Mouse (Mus musculus) ovary, adult 10 weeks (tissue): ENCODE results near the gene Adamts13. TPM values are rescaled to one million over a fixed set of nuclear protein-coding genes. Genes with fewer than 3 reads are reported as not detected.

Experiments
- polyA plus RNA-seq: library from polyadenylated mRNA; stranded (reverse); fragments of 350-450 nt; fragmentation: Illumina TruSeq; extraction: RNeasy Lipid Tissue Mini Kit (QIAGEN cat#74804); gene quantifications from one replicate; pipeline ENCODE4 v1.2.3, GENCODE M21; 2014

Adamts13 gene
- not detected for polyA plus RNA-seq

DNA sequence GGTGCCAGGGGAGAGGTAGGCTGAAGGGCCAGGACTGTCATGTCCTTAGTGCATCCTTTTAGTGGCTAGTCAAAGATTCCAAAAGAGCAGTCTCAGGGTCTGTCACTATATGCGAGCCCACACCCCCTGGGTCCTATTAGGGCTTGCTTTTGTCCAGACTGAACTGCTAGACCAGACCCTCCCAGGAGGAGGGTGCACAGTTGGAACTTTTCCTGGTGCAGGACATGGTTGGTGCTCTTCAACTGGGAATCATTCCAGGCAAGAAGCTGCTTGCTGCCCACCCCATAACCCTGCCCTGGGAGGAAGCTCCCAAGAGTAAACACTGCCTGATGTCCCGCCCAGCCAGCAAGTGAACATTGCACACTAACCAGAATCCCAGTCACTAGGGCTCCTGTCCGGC is at the start of gene Adamts13:
TSS of gene Adamts13 (plus strand) at position 301 of the 400 bp plus-strand sequence.

GRCm38 (mm10) chr2:26933304-26934055 is 39.7 kb upstream of the Adamts13 start, which contains the start of the genes Surf4 and Stkld1:
Gene Surf4 (minus strand): TSS chr2:26933928.
Gene Stkld1 (plus strand): TSS chr2:26934047.

GRCm38 (mm10) chr2:26963923-26964723 is 9.1 kb upstream of the Adamts13 start, which contains the start of gene Rexo4:
Gene Rexo4 (minus strand): TSS chr2:26964386.

DNA sequence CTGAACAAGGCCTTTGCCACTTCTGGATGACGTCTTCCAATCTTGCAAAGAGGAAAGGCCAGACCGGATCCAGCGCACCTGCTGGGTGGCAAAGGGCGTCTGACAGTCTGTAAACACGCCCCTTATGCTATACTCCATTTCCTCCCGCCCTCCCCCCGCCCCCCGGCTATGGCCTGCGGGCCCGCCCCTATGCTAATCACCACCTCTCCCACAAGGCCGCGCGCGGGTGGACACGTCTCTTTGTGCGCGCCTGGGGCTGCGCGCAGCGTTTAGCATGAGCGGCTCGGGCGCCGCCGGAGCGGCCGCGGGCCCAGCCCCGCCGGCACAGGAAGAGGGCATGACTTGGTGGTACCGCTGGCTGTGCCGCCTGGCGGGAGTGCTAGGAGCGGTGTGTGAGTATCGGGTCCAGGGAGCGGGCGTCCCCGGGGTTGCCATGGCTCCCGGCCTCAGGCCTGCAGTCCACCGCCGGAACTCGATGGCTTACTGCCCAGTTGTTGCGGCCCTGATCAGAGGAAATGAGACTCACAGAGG is 36.6 kb downstream of the Adamts13 start, which contains the start of gene Cacfd1:
TSS of gene Cacfd1 (plus strand) at position 213 of the 531 bp plus-strand sequence.

DNA sequence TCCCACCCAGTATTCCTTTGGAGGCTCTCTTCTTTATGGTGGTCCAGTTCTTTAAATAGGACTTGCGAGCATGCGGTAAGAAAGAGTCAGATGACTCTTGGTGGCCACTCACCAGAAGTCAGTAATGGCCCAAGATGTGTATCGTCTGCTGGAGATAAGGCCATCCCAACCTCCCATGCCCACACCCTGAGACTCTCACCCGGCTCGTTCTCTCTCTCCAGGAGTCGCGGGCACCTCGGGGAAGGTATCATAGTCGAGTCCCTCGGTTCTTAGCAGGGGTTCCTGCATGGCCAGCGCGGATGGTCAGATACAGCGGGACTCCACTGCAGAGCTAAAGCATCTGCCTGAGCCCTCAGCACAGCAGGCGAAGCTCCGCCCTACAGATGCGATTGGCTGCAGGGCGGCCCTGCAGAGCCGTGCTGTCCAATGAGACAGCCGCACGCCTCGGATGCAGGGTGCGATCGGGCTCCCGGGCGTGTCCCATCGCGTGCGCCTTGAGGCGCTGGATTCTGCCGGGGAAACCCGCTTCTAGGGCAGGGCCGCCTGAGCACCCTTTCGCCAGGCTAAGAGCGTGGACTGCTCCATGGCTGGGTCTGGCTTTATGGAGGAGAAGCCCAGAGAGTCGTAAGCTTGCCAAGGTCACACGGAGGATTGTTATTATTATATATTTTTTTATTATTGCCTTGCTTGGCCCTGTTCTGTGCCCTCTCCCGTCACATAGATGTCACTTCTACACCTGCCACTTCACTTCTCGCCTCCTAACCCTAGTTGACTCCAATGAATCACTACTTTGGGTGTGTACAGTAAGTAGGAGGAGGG is 54.6 kb downstream of the Adamts13 start, which contains the start of gene Slc2a6:
TSS of gene Slc2a6 (minus strand) at position 381 of the 819 bp plus-strand sequence.

Other genes starting within 250 kb of the Adamts13 start
- gene Abo, start 108.4 kb upstream of the Adamts13 start, polyA plus RNA-seq = not detected
- 12.8 TPM for gene Surf6, start 70.5 kb upstream of the Adamts13 start, polyA plus RNA-seq
- gene Med22, start 62.7 kb upstream of the Adamts13 start, polyA plus RNA-seq = 13.3 TPM
- 46.4 TPM for gene Rpl7a, start 62.7 kb upstream of the Adamts13 start, polyA plus RNA-seq
- 7.6 TPM for gene Surf2, start 57.0 kb upstream of the Adamts13 start, polyA plus RNA-seq
- gene Surf1, start 56.9 kb upstream of the Adamts13 start, polyA plus RNA-seq = 23.5 TPM
- 113 TPM for gene Surf4, start 39.5 kb upstream of the Adamts13 start, polyA plus RNA-seq
- gene Stkld1, start 39.4 kb upstream of the Adamts13 start, polyA plus RNA-seq = not detected
- gene Rexo4, start 9.0 kb upstream of the Adamts13 start, polyA plus RNA-seq = 45.4 TPM
- 19.5 TPM for gene Cacfd1, start 36.5 kb downstream of the Adamts13 start, polyA plus RNA-seq
- gene Slc2a6, start 54.6 kb downstream of the Adamts13 start, polyA plus RNA-seq = not detected
- not detected for gene Mymk, start 98.8 kb downstream of the Adamts13 start, polyA plus RNA-seq
- 0.40 TPM for gene Adamtsl2, start 106.0 kb downstream of the Adamts13 start, polyA plus RNA-seq
- gene Fam163b, start 169.1 kb downstream of the Adamts13 start, polyA plus RNA-seq = not detected
- gene Dbh, start 191.8 kb downstream of the Adamts13 start, polyA plus RNA-seq = not detected